Mouse (Mus musculus) ES-E14 (cell line): ENCODE measurements around the gene Selenof.

ENCODE experiments used
- MAFK ChIP-seq: IDR thresholded peaks from 2 replicates; pipeline ENCODE4 v1.6.1; 2014; ENCODE audit warnings: mild to moderate bottlenecking, low read depth, low read length, inconsistent platforms; ENCODE audit not compliant: insufficient read depth
- ZC3H11A ChIP-seq: IDR thresholded peaks from 2 replicates; pipeline ENCODE4 v1.6.1; 2012; ENCODE audit warnings: low read depth, mild to moderate bottlenecking, inconsistent platforms, low read length, borderline replicate concordance
- ZNF384 ChIP-seq: IDR thresholded peaks from 2 replicates; pipeline ENCODE4 v1.6.1; 2012; ENCODE audit warnings: low read depth, low read length, inconsistent platforms

- no peak for TF ChIP-seq ZC3H11A
- no peak for TF ChIP-seq MAFK
- TF ChIP-seq ZNF384 = no peak
Observed at GRCm38 (mm10) chr3:144604205-144604604, 34.1 kb downstream of the Selenof start.
